Comparison of ENCODE assay signal across 14 mouse cellular contexts in genomic region chr12:8338491-8338890, GRCm38 (mm10). TPM values are rescaled to one million over a fixed set of nuclear protein-coding genes. Genes with fewer than 3 reads are reported as not detected.
DNase-seq lines count a peak whose midpoint lies in the region; ATAC-seq and TF ChIP-seq lines count a peak whose summit lies in the region.
"Had no signal": no experiment of that assay in that cellular context is flagged by ENCODE, and none has a peak within 500 bp of the region (broad histone marks: within the 10 kb centered on the region; RNA-seq: fewer than 3 reads in every experiment).

No protein-coding gene starts in this region.

- POLR2A ChIA-PET in Patski (lab: Charles Lee): no interaction called here

- peaks cover 9% of the 10 kb centered on the region for H3K36me3 ChIP-seq in heart, embryonic 11.5 days (ENCODE audit: control insufficient read depth, insufficient read depth, low read length)
- H3K36me3 ChIP-seq in lung, embryonic 15.5 days: peaks cover 14% of the 10 kb centered on the region
- peaks cover 42% of the 10 kb centered on the region; the same call in 1 of the 2 replicates for H3K36me3 ChIP-seq in hindbrain, embryonic 14.5 days (replicated peaks; ENCODE audit: control insufficient read depth, insufficient read depth)

- H3K27ac ChIP-seq in heart, embryonic 11.5 days (ENCODE audit: low read depth, low read length): peak overlapping the region; percentile 76
- H3K27ac ChIP-seq in lung, embryonic 15.5 days: peak overlapping the region; percentile 23; the same call in 1 of the 2 replicates
- H3K27ac ChIP-seq in hindbrain, embryonic 14.5 days: no peak overlapping the region
- H3K27ac ChIP-seq: liver, embryonic 12.5 days had no signal

- no peak overlapping the region for H3K4me2 ChIP-seq in heart, embryonic 11.5 days
- H3K4me2 ChIP-seq in lung, embryonic 15.5 days: no peak overlapping the region
- H3K4me2 ChIP-seq in hindbrain, embryonic 14.5 days (replicated peaks): no peak overlapping the region
- H3K4me2 ChIP-seq: liver, embryonic 12.5 days had no signal

- no peak for TF ChIP-seq CTCF in Patski (IDR thresholded peaks at IDR 0.05)

- CTCF ChIA-PET in Patski (lab: Charles Lee): interaction anchor here (1.7 to 1.8 kb wide), 3 partner anchors 40 to 162 kb away, joined by 4 to 6 read pairs (median 5); partner anchors contain the start of gene Rhob

- in situ Hi-C loops in Patski (cut with MboI; ENCODE audit: low pct_unique_long_range_greater_than_20kb): no loop called here

- no peak overlapping the region for H3K4me3 ChIP-seq in heart, embryonic 11.5 days (ENCODE audit: low read depth, low read length)
- H3K4me3 ChIP-seq in lung, embryonic 15.5 days: no peak overlapping the region
- no peak overlapping the region for H3K4me3 ChIP-seq in hindbrain, embryonic 14.5 days (replicated peaks; ENCODE audit: low read length)
- H3K4me3 ChIP-seq: liver, embryonic 12.5 days had no signal

- DNase-seq in heart, postnatal 4 days: no peak
- DNase-seq in lung, adult 18-20 months: no peak
- peak; percentile 51 for DNase-seq in Patski (ENCODE audit: low read depth, low spot score)
- no peak for DNase-seq in hindbrain, embryonic 14.5 days (ENCODE audit: low spot score)
- DNase-seq in adrenal gland, adult 8-10 months: no peak
- DNase-seq: adrenal gland, postnatal 25 days; kidney, adult 18-20 months; right cerebral cortex, postnatal 14 days had no signal

- H3K4me1 ChIP-seq in heart, embryonic 11.5 days (ENCODE audit: control insufficient read depth, insufficient read depth, low read length): peaks cover 26% of the 10 kb centered on the region
- peaks cover 29% of the 10 kb centered on the region for H3K4me1 ChIP-seq in lung, embryonic 15.5 days
- H3K4me1 ChIP-seq in hindbrain, embryonic 14.5 days (replicated peaks; ENCODE audit: control insufficient read depth, insufficient read depth, low read length): peaks cover 15% of the 10 kb centered on the region; the same call in 1 of the 2 replicates

- ATAC-seq in heart, embryonic 11.5 days (replicated peaks; ENCODE audit: insufficient number of reproducible peaks, low FRiP score, low TSS enrichment): no peak
- no peak for ATAC-seq in lung, embryonic 15.5 days (ENCODE audit: borderline replicate concordance, extremely low read depth, low FRiP score, low TSS enrichment)
- peak; percentile 31 for ATAC-seq in Patski
- ATAC-seq in hindbrain, embryonic 14.5 days (ENCODE audit: low FRiP score): no peak
- ATAC-seq in megakaryocyte, adult 5-6 weeks (ENCODE audit: poor library complexity, severe bottlenecking): no peak
- ATAC-seq: CD4-positive, CD25-positive, alpha-beta regulatory T cell, adult 4 months; liver, embryonic 12.5 days had no signal

- no peak overlapping the region for H3K9ac ChIP-seq in heart, embryonic 11.5 days (ENCODE audit: low read depth, low read length)
- H3K9ac ChIP-seq in lung, embryonic 15.5 days: no peak overlapping the region
- H3K9ac ChIP-seq in hindbrain, embryonic 14.5 days: 0 out of 2 replicates have a peak overlapping the region, but pooled peaks have one; percentile 35
- H3K9ac ChIP-seq: liver, embryonic 12.5 days had no signal

- no peaks in the 10 kb centered on the region for H3K27me3 ChIP-seq in heart, embryonic 11.5 days (ENCODE audit: control insufficient read depth, insufficient read depth, low read length)
- no peaks in the 10 kb centered on the region for H3K27me3 ChIP-seq in lung, embryonic 15.5 days
- no peaks in the 10 kb centered on the region for H3K27me3 ChIP-seq in Patski
- no peaks in the 10 kb centered on the region for H3K27me3 ChIP-seq in hindbrain, embryonic 14.5 days (ENCODE audit: control insufficient read depth, insufficient read depth, low read length)
- H3K27me3 ChIP-seq: liver, embryonic 12.5 days had no signal

- H3K9me3 ChIP-seq in heart, embryonic 11.5 days (replicated peaks; ENCODE audit: control insufficient read depth, low read length): no peaks in the 10 kb centered on the region
- H3K9me3 ChIP-seq in lung, embryonic 15.5 days: no peaks in the 10 kb centered on the region
- no peaks in the 10 kb centered on the region for H3K9me3 ChIP-seq in hindbrain, embryonic 14.5 days (ENCODE audit: control insufficient read depth, low read length)
- H3K9me3 ChIP-seq: liver, embryonic 12.5 days had no signal

- WGBS in heart, embryonic 11.5 days (ENCODE audit: insufficient replicate concordance): 32% methylated on average over 4 of the region's 4 CpGs
- 48% methylated on average over 4 of the region's 4 CpGs for WGBS in lung, embryonic 15.5 days
- WGBS in hindbrain, embryonic 14.5 days: 67% methylated on average over 4 of the region's 4 CpGs

RNA-seq across cellular contexts. Expression of gene Hs1bp3, which starts 25.3 kb away (rescaled TPM):
- polyA plus RNA-seq in heart, embryonic 11.5 days (2014; fragmentation: Nextera tagmentation; extraction: Ambion mirVana): 9.8 and 12.7 TPM in 2 replicates
- 10 to 100 TPM in 1 of 2 experiments, 1 to 10 TPM in 1; 7.2 to 11.0 TPM for total RNA-seq in heart, postnatal 4 days (2021)
- 16.2 and 16.3 TPM in 2 replicates for polyA plus RNA-seq in lung, embryonic 15.5 days (2015; fragmentation: Nextera tagmentation; extraction: Ambion mirVana)
- 34.4 TPM for polyA plus RNA-seq in Patski (2021)
- 5.9 and 6.2 TPM in 2 replicates for polyA plus RNA-seq in hindbrain, embryonic 14.5 days (2014; fragmentation: Nextera tagmentation; extraction: Ambion mirVana)
- 4.7 and 4.8 TPM in 2 replicates for total RNA-seq in megakaryocyte, adult 5-6 weeks (2015)
- total RNA-seq in megakaryocyte, adult 5-6 weeks (2017): 4.4 and 6.7 TPM in 2 replicates
- 10 to 100 TPM; 18.4 to 33.8 (median 20.6) TPM for total RNA-seq in adrenal gland, adult 8-10 months (2022)

RNA-seq across cellular contexts. Expression of gene Gdf7, which starts 36.7 kb away (rescaled TPM):
- 0.14 TPM in 1 of 2 replicates, not detected in the other for polyA plus RNA-seq in heart, embryonic 11.5 days (2014; fragmentation: Nextera tagmentation; extraction: Ambion mirVana)
- total RNA-seq in heart, postnatal 4 days (2021): under 1 TPM; 0.19 to 0.25 TPM
- polyA plus RNA-seq in lung, embryonic 15.5 days (2015; fragmentation: Nextera tagmentation; extraction: Ambion mirVana): not detected in 2 replicates
- not detected for polyA plus RNA-seq in Patski (2021)
- 0.14 and 0.67 TPM in 2 replicates for polyA plus RNA-seq in hindbrain, embryonic 14.5 days (2014; fragmentation: Nextera tagmentation; extraction: Ambion mirVana)
- not detected in 2 replicates for total RNA-seq in megakaryocyte, adult 5-6 weeks (2015)
- total RNA-seq in megakaryocyte, adult 5-6 weeks (2017): not detected in 2 replicates
- total RNA-seq in adrenal gland, adult 8-10 months (2022): under 1 TPM in 1 of 4 experiments, not detected in 3; 0.23 TPM
- total RNA-seq: adrenal gland, postnatal 25 days; gastrocnemius, postnatal 36 days had no signal
- polyA plus RNA-seq: CD4-positive, CD25-positive, alpha-beta regulatory T cell, adult 4 months; liver, embryonic 12.5 days had no signal
